Mouse (Mus musculus): ENCODE data around the gene Aldh3a1. TPM values are rescaled to one million over a fixed set of nuclear protein-coding genes. Genes with fewer than 3 reads are reported as not detected.

Gene Aldh3a1
- total RNA-seq, 2 experiments from 2014 or later, result not detected

- no peak for DNase-seq (ENCODE audit: low spot score in 2 of 2)
Measured at GRCm38 (mm10) chr11:61234174-61234573, 26.8 kb downstream of the Aldh3a1 start.

- no peak for DNase-seq (ENCODE audit: low spot score in 2 of 2)
Measured at GRCm38 (mm10) chr11:61236015-61236414, 28.7 kb downstream of the Aldh3a1 start.

- DNase-seq (ENCODE audit: low spot score in 2 of 2), result no peak
Measured at GRCm38 (mm10) chr11:61244406-61244805, 37.1 kb downstream of the Aldh3a1 start.

GRCm38 (mm10) chr11:61251741-61252140, 44.4 kb downstream of the Aldh3a1 start:
- no peak for DNase-seq (ENCODE audit: low spot score in 2 of 2)

- DNase-seq (ENCODE audit: low spot score in 2 of 2), result no peak
Measured at GRCm38 (mm10) chr11:61252807-61253206, 45.5 kb downstream of the Aldh3a1 start.

GRCm38 (mm10) chr11:61259106-61259505, 51.8 kb downstream of the Aldh3a1 start:
- DNase-seq (ENCODE audit: low spot score in 2 of 2), result no peak

GRCm38 (mm10) chr11:61262516-61262915, 55.2 kb downstream of the Aldh3a1 start:
- DNase-seq (ENCODE audit: low spot score in 2 of 2), result no peak

- no peak for DNase-seq (ENCODE audit: low spot score in 2 of 2)
Measured at GRCm38 (mm10) chr11:61263841-61264240, 56.5 kb downstream of the Aldh3a1 start.

GRCm38 (mm10) chr11:61266551-61267533, 59.5 kb downstream of the Aldh3a1 start, which contains the start of gene Aldh3a2:
Gene Aldh3a2, minus strand, starts transcription at chr11:61267464.
- peak; percentile 84 to 88 for DNase-seq (ENCODE audit: low spot score in 2 of 2)

Other genes starting within 250 kb of the Aldh3a1 start
- gene Kcnj12, start 185.0 kb upstream of the Aldh3a1 start, total RNA-seq (2021), result 1 to 10 TPM; 3.5 to 3.6 TPM
- gene Tnfrsf13b, start 80.8 kb upstream of the Aldh3a1 start, total RNA-seq (2021), result 1 to 10 TPM in 1 of 2 experiments, under 1 TPM in 1; 0.67 to 1.4 TPM
- gene Usp22, start 32.5 kb upstream of the Aldh3a1 start, total RNA-seq (2021), result 100 to 1,000 TPM; 107 to 109 TPM
- 10 to 100 TPM; 63.7 to 70.6 TPM for gene Aldh3a2, start 59.9 kb downstream of the Aldh3a1 start, total RNA-seq (2021)
- gene Slc47a2, start 135.3 kb downstream of the Aldh3a1 start, total RNA-seq (2021), result under 1 TPM in 1 of 2 experiments, not detected in 1; 0.11 TPM
- 10 to 100 TPM in 1 of 2 experiments, 1 to 10 TPM in 1; 5.3 to 11.5 TPM for gene Slc47a1, start 170.8 kb downstream of the Aldh3a1 start, total RNA-seq (2021)
- 1 to 10 TPM; 2.9 to 4.1 TPM for gene Rnf112, start 246.6 kb downstream of the Aldh3a1 start, total RNA-seq (2021)

Data from adrenal gland, postnatal 4 days (tissue).